Mouse (Mus musculus): ENCODE results near the gene Itga10. TPM values are rescaled to one million over a fixed set of nuclear protein-coding genes. Genes with fewer than 3 reads are reported as not detected.
"Not testable (repeated sequence)": the region's sequence is repeated elsewhere in the genome, so short reads cannot be mapped to it uniquely, and the experiment has no call there.

The Itga10 gene
- polyA plus RNA-seq, 1 experiment = 1.1 TPM

- WGBS = 90% methylated on average over 3 of the region's 3 CpGs
- TF ChIP-seq CTCF (IDR thresholded peaks at IDR 0.05; ENCODE audit: extremely low read depth, insufficient read depth, insufficient read length, insufficient replicate concordance) = no peak
- no peak for TF ChIP-seq POLR2A (IDR thresholded peaks at IDR 0.05; ENCODE audit: low read depth, low read length)
Observed at GRCm38 (mm10) chr3:96675690-96676089, 30.3 kb downstream of the Itga10 start.

DNA sequence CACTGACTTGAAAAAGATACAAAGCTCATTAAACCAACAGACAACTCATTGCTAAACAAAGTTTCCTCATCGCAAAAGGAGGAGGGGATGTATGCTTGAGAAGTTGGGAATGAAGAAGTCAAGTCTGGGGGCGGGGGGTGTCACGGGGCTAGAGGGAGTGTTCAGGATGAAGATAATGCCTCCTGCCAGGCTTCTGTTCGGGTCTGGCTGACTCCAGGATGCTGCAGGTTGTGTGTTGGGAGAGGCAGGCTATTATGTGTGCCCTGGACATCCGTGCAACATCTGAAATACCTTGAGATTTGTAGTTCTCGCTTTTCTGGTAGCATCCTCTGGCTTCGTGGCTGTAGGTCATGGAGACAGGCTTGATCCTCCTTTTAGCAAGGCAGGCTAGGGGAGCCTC is 33.1 kb downstream of the Itga10 start:
- 80% methylated on average over 7 of the region's 7 CpGs for WGBS
- no peak for TF ChIP-seq CTCF (IDR thresholded peaks at IDR 0.05; ENCODE audit: extremely low read depth, insufficient read depth, insufficient read length, insufficient replicate concordance)
- TF ChIP-seq POLR2A (IDR thresholded peaks at IDR 0.05; ENCODE audit: low read depth, low read length) = no peak
- no peak overlapping the region for H3K4me3 ChIP-seq (ENCODE audit: extremely low read depth, insufficient read depth, insufficient read length)
- H3K27me3 ChIP-seq (ENCODE audit: control insufficient read depth, insufficient read depth, low read length) = no peaks in the 10 kb centered on the region
- no peaks in the 10 kb centered on the region for H3K36me3 ChIP-seq (ENCODE audit: control insufficient read depth, insufficient read depth, low read length)
- no peak overlapping the region for H3K27ac ChIP-seq (ENCODE audit: insufficient read depth, low read length)
- DNase-seq (ENCODE audit: low read depth in 1 of 2, low spot score in 2 of 2) = no peak
- H3K4me1 ChIP-seq (ENCODE audit: control insufficient read depth, insufficient read depth, insufficient read length) = no peaks in the 10 kb centered on the region

More at GRCm38 (mm10) chr3:96675690-96676089, 30.3 kb downstream of the Itga10 start:
- DNase-seq (ENCODE audit: low read depth in 1 of 2, low spot score in 2 of 2) = no peak
- no peak overlapping the region for H3K27ac ChIP-seq (ENCODE audit: insufficient read depth, low read length)
- no peak overlapping the region for H3K4me3 ChIP-seq (ENCODE audit: extremely low read depth, insufficient read depth, insufficient read length)
- no peaks in the 10 kb centered on the region; the same call in 1 of the 2 replicates for H3K4me1 ChIP-seq (ENCODE audit: control insufficient read depth, insufficient read depth, insufficient read length)
- H3K27me3 ChIP-seq (ENCODE audit: control insufficient read depth, insufficient read depth, low read length) = no peaks in the 10 kb centered on the region
- H3K36me3 ChIP-seq (ENCODE audit: control insufficient read depth, insufficient read depth, low read length) = no peaks in the 10 kb centered on the region

- Histone ChIP-seq H3K4me1 (ENCODE audit: control insufficient read depth, insufficient read depth, insufficient read length) (no peaks in the 10 kb centered on the region), H3K4me3 (ENCODE audit: extremely low read depth, insufficient read depth, insufficient read length) (no peak overlapping the region), H3K27ac (ENCODE audit: insufficient read depth, low read length) (no peak overlapping the region), H3K27me3 (ENCODE audit: control insufficient read depth, insufficient read depth, low read length) (no peaks in the 10 kb centered on the region), H3K36me3 (ENCODE audit: control insufficient read depth, insufficient read depth, low read length) (no peaks in the 10 kb centered on the region)
- no peak for DNase-seq (ENCODE audit: low read depth in 1 of 2, low spot score in 2 of 2)
- no peak for TF ChIP-seq CTCF (IDR thresholded peaks at IDR 0.05; ENCODE audit: extremely low read depth, insufficient read depth, insufficient read length, insufficient replicate concordance)
- WGBS = 60% methylated on average over 5 of the region's 5 CpGs
Observed at GRCm38 (mm10) chr3:96679159-96679674, 33.8 kb downstream of the Itga10 start.

DNA sequence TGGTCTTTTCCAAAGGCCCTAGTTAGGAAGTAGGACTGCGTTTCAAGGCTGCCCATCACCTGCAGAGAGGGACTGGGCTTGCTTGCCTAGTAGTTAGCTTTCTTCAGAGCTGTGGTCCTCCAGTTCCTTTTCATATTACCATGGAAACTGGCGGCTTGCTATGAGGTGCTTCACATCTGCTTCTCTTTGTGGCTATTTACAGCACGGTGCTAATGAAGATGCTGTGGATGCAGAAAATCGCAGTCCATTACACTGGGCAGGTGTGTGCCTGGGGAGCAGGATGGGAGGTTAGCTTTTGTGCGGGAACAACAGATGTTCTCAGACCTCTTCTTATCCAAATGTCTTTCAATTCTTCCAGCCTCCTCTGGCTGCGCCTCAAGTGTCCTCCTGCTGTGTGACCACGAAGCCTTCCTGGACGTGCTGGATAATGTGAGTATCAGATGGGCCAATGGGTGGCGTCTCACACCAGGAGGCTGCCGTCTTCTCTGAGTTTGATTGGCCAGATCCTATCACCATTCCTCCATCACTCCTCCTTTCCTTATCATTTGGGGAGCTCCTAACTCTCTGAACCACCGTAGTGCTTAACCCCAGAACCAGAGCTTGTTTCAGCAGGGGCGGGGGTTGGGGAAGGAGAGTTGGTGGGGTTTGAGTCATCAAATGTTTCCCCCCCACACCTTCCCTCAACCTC is 35.0 kb downstream of the Itga10 start:
- Histone ChIP-seq H3K27me3 (ENCODE audit: control insufficient read depth, insufficient read depth, low read length) (peaks cover 9% of the 10 kb centered on the region), H3K4me1 (ENCODE audit: control insufficient read depth, insufficient read depth, insufficient read length) (no peaks in the 10 kb centered on the region), H3K27ac (ENCODE audit: insufficient read depth, low read length) (no peak overlapping the region), H3K36me3 (ENCODE audit: control insufficient read depth, insufficient read depth, low read length) (no peaks in the 10 kb centered on the region), H3K4me3 (ENCODE audit: extremely low read depth, insufficient read depth, insufficient read length) (no peak overlapping the region)
- DNase-seq (ENCODE audit: low read depth in 1 of 2, low spot score in 2 of 2) = no peak
- 50% methylated on average over 12 of the region's 12 CpGs for WGBS
- TF ChIP-seq POLR2A (IDR thresholded peaks at IDR 0.05; ENCODE audit: low read depth, low read length) (no peak), CTCF (IDR thresholded peaks at IDR 0.05; ENCODE audit: extremely low read depth, insufficient read depth, insufficient read length, insufficient replicate concordance) (no peak)

- DNase-seq (ENCODE audit: low read depth in 1 of 2, low spot score in 2 of 2) = no peak
- TF ChIP-seq CTCF (IDR thresholded peaks at IDR 0.05; ENCODE audit: extremely low read depth, insufficient read depth, insufficient read length, insufficient replicate concordance) = no peak
- TF ChIP-seq POLR2A (IDR thresholded peaks at IDR 0.05; ENCODE audit: low read depth, low read length) = no peak
- no peaks in the 10 kb centered on the region for H3K4me1 ChIP-seq (ENCODE audit: control insufficient read depth, insufficient read depth, insufficient read length)
- peaks cover 11% of the 10 kb centered on the region for H3K27me3 ChIP-seq (ENCODE audit: control insufficient read depth, insufficient read depth, low read length)
- 87% methylated on average over 3 of the region's 3 CpGs for WGBS
- no peaks in the 10 kb centered on the region for H3K36me3 ChIP-seq (ENCODE audit: control insufficient read depth, insufficient read depth, low read length)
- no peak overlapping the region for H3K27ac ChIP-seq (ENCODE audit: insufficient read depth, low read length)
- H3K4me3 ChIP-seq (ENCODE audit: extremely low read depth, insufficient read depth, insufficient read length) = no peak overlapping the region
Observed at GRCm38 (mm10) chr3:96683496-96683895, 38.1 kb downstream of the Itga10 start.

- Histone ChIP-seq H3K4me3 (ENCODE audit: extremely low read depth, insufficient read depth, insufficient read length) (no peak overlapping the region), H3K4me1 (ENCODE audit: control insufficient read depth, insufficient read depth, insufficient read length) (no peaks in the 10 kb centered on the region), H3K27me3 (ENCODE audit: control insufficient read depth, insufficient read depth, low read length) (peaks cover 11% of the 10 kb centered on the region), H3K36me3 (ENCODE audit: control insufficient read depth, insufficient read depth, low read length) (no peaks in the 10 kb centered on the region), H3K27ac (ENCODE audit: insufficient read depth, low read length) (no peak overlapping the region)
- TF ChIP-seq POLR2A (IDR thresholded peaks at IDR 0.05; ENCODE audit: low read depth, low read length) (no peak), CTCF (IDR thresholded peaks at IDR 0.05; ENCODE audit: extremely low read depth, insufficient read depth, insufficient read length, insufficient replicate concordance) (no peak)
- 66% methylated on average over 17 of the region's 17 CpGs for WGBS
- DNase-seq (ENCODE audit: low read depth in 1 of 2, low spot score in 2 of 2) = no peak
Observed at GRCm38 (mm10) chr3:96684151-96684821, 38.9 kb downstream of the Itga10 start.

GRCm38 (mm10) chr3:96684822-96685156 is 39.4 kb downstream of the Itga10 start:
- no peaks in the 10 kb centered on the region for H3K4me1 ChIP-seq (ENCODE audit: control insufficient read depth, insufficient read depth, insufficient read length)
- no peak overlapping the region for H3K27ac ChIP-seq (ENCODE audit: insufficient read depth, low read length)
- no peaks in the 10 kb centered on the region for H3K36me3 ChIP-seq (ENCODE audit: control insufficient read depth, insufficient read depth, low read length)
- TF ChIP-seq POLR2A (IDR thresholded peaks at IDR 0.05; ENCODE audit: low read depth, low read length) = no peak
- 28% methylated on average over 28 of the region's 28 CpGs for WGBS
- DNase-seq (ENCODE audit: low read depth in 1 of 2, low spot score in 2 of 2) = no peak
- H3K27me3 ChIP-seq (ENCODE audit: control insufficient read depth, insufficient read depth, low read length) = peaks cover 11% of the 10 kb centered on the region
- H3K4me3 ChIP-seq (ENCODE audit: extremely low read depth, insufficient read depth, insufficient read length) = no peak overlapping the region

DNA sequence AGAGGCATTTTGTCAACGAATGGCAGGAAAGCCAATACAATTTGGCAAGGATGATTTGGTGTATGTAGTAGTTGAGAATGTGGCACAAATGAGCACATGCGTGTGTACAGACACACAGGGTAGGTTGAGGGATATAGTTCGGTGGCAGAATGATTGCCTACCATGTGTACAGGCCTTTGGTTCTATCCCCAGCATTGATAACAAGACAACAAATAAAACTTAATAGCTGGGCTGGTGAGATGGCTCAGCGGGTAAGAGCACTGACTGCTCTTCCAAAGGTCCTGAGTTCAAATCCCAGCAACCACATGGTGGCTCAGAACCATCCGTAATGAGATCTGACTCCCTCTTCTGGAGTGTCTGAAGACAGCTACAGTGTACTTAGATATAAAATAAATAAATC is 40.7 kb downstream of the Itga10 start:
- not testable (repeated sequence) for H3K4me3 ChIP-seq (ENCODE audit: extremely low read depth, insufficient read depth, insufficient read length); H3K4me1 ChIP-seq (ENCODE audit: control insufficient read depth, insufficient read depth, insufficient read length); DNase-seq (ENCODE audit: low read depth in 1 of 2, low spot score in 2 of 2); H3K36me3 ChIP-seq (ENCODE audit: control insufficient read depth, insufficient read depth, low read length); H3K27ac ChIP-seq (ENCODE audit: insufficient read depth, low read length)
- 92% methylated on average over 5 of the region's 5 CpGs for WGBS
- H3K27me3 ChIP-seq (ENCODE audit: control insufficient read depth, insufficient read depth, low read length) = peaks cover 11% of the 10 kb centered on the region
